Mouse (Mus musculus): ENCODE measurements around the gene Zkscan4.

DNA sequence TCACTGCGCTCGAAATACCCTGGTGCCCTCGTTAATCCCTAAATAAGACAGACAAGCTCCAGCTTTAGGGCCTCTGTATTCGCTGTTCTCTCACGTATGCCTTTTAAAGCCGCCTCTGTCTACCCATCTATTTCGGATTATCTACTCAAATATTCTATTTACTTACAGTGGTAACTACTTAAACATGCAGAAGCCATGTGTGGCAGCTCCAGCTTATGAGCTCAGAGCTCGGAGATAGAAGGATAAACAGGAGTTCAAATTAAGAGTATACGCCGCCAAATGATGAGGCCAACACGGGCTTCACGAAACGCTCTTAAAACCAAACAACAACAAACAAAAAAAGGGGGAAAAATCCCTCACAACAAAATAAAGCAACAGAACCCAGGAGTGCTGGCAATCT is 25.7 kb upstream of the Zkscan4 start:
- TF ChIP-seq POLR2A (IDR thresholded peaks at IDR 0.05; ENCODE audit: low read depth, low read length) (no peak), CTCF (conservative IDR thresholded peaks at IDR 0.05; ENCODE audit: insufficient read depth, insufficient read length, low read depth, low read length) (no peak)

All from kidney, adult 2 months (tissue).